Comparison of ENCODE assay signal across 9 mouse cellular contexts in the genomic region with DNA sequence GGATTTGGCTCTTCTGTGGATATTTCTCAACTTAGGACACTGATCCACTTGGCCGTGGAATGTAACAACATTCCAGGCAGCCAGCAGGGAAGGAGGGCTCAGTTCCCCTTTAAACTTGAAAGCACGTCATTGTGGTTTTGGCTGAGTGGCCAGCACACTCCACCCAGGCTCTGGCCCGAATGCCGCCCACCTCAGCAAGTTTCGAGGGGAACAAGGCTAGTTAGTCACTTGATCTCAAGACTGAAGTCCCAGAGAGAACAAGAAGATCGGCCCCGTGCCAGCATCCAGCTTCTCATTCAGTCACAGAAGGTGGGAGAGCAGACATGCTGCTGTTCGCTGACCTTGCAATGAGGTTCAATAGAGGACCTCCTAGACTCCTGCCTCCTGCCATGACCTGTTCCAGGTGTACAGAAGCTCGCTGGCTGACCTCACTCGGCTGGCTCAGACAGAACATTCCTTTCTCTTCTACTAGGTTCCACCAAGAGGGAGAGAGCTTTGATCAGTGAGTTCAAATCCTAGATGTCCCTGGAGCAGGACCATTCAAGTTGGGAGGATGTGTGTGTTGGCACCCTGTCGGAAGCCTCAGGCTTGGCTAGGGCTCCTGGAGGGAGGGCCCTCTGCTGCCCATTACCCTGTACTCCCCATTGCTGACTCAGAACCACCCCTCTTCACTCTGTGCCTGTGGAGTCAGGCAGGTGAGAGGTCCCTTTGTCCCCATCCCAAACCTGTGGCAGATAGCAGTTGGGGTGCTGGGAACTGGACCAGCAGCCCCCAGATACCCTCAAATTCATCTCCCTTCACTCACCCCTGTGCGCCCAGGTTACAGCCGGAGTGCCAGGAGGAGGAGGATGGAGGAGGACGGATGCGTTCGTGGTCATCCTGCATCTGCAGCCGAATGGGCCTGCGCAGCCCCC. TPM values are rescaled to one million over a fixed set of nuclear protein-coding genes. Genes with fewer than 3 reads are reported as not detected.
DNase-seq lines count a peak whose midpoint lies in the region; ATAC-seq and TF ChIP-seq lines count a peak whose summit lies in the region.
"Had no signal": no experiment of that assay in that cellular context is flagged by ENCODE, and none has a peak within 500 bp of the region (broad histone marks: within the 10 kb centered on the region; RNA-seq: fewer than 3 reads in every experiment).

No protein-coding gene starts in this region.

- TF ChIP-seq CTCF in thymus, adult 2 months (IDR thresholded peaks at IDR 0.05; ENCODE audit: borderline replicate concordance, control insufficient read depth, extremely low read depth, insufficient read depth, low read length, poor library complexity): no peak

- H3K4me2 ChIP-seq in limb, embryonic 13.5 days (replicated peaks): no peak overlapping the region
- no peak overlapping the region for H3K4me2 ChIP-seq in forebrain, embryonic 15.5 days (replicated peaks)
- H3K4me2 ChIP-seq: liver, embryonic 13.5 days had no signal

- 76% methylated on average over 18 of the region's 18 CpGs for WGBS in heart, embryonic 10.5 days
- 65% methylated on average over 18 of the region's 18 CpGs for WGBS in limb, embryonic 13.5 days
- 88% methylated on average over 18 of the region's 18 CpGs for WGBS in forebrain, embryonic 15.5 days
- 90% methylated on average over 18 of the region's 18 CpGs for WGBS in thymus, adult 2 months

- H3K9me3 ChIP-seq in heart, embryonic 10.5 days: no peaks in the 10 kb centered on the region
- H3K9me3 ChIP-seq in limb, embryonic 13.5 days: no peaks in the 10 kb centered on the region
- no peaks in the 10 kb centered on the region for H3K9me3 ChIP-seq in forebrain, embryonic 15.5 days
- H3K9me3 ChIP-seq: liver, embryonic 13.5 days had no signal

- no peak overlapping the region for H3K9ac ChIP-seq in limb, embryonic 13.5 days
- H3K9ac ChIP-seq in forebrain, embryonic 15.5 days (replicated peaks): no peak overlapping the region
- H3K9ac ChIP-seq: liver, embryonic 13.5 days had no signal

- TF ChIP-seq POLR2A in thymus, adult 2 months (IDR thresholded peaks at IDR 0.05; ENCODE audit: control insufficient read depth, extremely low read depth, insufficient read depth, low read length, poor library complexity): no peak

- H3K36me3 ChIP-seq in heart, embryonic 10.5 days: no peaks in the 10 kb centered on the region
- no peaks in the 10 kb centered on the region for H3K36me3 ChIP-seq in limb, embryonic 13.5 days
- H3K36me3 ChIP-seq in forebrain, embryonic 15.5 days: peaks cover 60% of the 10 kb centered on the region
- peaks cover 94% of the 10 kb centered on the region for H3K36me3 ChIP-seq in thymus, adult 2 months (ENCODE audit: control insufficient read depth, insufficient read depth, low read length)
- H3K36me3 ChIP-seq: liver, embryonic 13.5 days had no signal

- intact Hi-C loops in left cerebral cortex, postnatal 10 days (cut with DNase I): no loop called here
- intact Hi-C loops in left cerebral cortex, postnatal 36 days (cut with DNase I): no loop called here

- H3K27ac ChIP-seq in heart, embryonic 10.5 days: peak overlapping the region; percentile 48; the same call in 1 of the 2 replicates
- H3K27ac ChIP-seq in limb, embryonic 13.5 days: peak overlapping the region; percentile 59
- H3K27ac ChIP-seq in forebrain, embryonic 15.5 days (replicated peaks): no peak overlapping the region
- H3K27ac ChIP-seq in thymus, adult 2 months (ENCODE audit: control insufficient read depth, insufficient read depth, low read length): no peak overlapping the region
- H3K27ac ChIP-seq: liver, embryonic 13.5 days had no signal

- H3K27me3 ChIP-seq in heart, embryonic 10.5 days (ENCODE audit: insufficient read depth, poor library complexity, severe bottlenecking): no peaks in the 10 kb centered on the region
- H3K27me3 ChIP-seq in limb, embryonic 13.5 days: 0 out of 2 replicates have a peak, but pooled peaks cover 5% of the 10 kb centered on the region
- H3K27me3 ChIP-seq in forebrain, embryonic 15.5 days: no peaks in the 10 kb centered on the region
- H3K27me3 ChIP-seq in thymus, adult 2 months (ENCODE audit: control insufficient read depth, insufficient read depth, low read length): no peaks in the 10 kb centered on the region
- H3K27me3 ChIP-seq: liver, embryonic 13.5 days had no signal

- peak; percentile 76; the same call in 1 of the 2 replicates for ATAC-seq in limb, embryonic 13.5 days (ENCODE audit: low FRiP score, low read depth)
- ATAC-seq in forebrain, embryonic 15.5 days (replicated peaks): no peak

- peak; percentile 46 to 88 for DNase-seq in left cerebral cortex, postnatal 10 days (ENCODE audit: extremely low spot score in 1 of 2, low spot score in 2 of 2)
- DNase-seq in left cerebral cortex, postnatal 36 days (ENCODE audit: low spot score in 2 of 2): no peak
- peak; percentile 21 to 53 for DNase-seq in adrenal gland, postnatal 36 days
- DNase-seq in heart, embryonic 10.5 days (ENCODE audit: low spot score): no peak
- peak; percentile 38 for DNase-seq in right cerebral cortex, postnatal 25 days
- no peak for DNase-seq in thymus, adult 2 months
- DNase-seq: liver, embryonic 13.5 days had no signal

- H3K4me3 ChIP-seq in heart, embryonic 10.5 days: no peak overlapping the region
- H3K4me3 ChIP-seq in limb, embryonic 13.5 days: no peak overlapping the region
- no peak overlapping the region for H3K4me3 ChIP-seq in forebrain, embryonic 15.5 days
- H3K4me3 ChIP-seq in thymus, adult 2 months (ENCODE audit: control insufficient read depth, insufficient read depth, low read length): no peak overlapping the region
- H3K4me3 ChIP-seq: liver, embryonic 13.5 days had no signal

- peaks cover 16% of the 10 kb centered on the region for H3K4me1 ChIP-seq in heart, embryonic 10.5 days
- H3K4me1 ChIP-seq in limb, embryonic 13.5 days: peaks cover 57% of the 10 kb centered on the region
- H3K4me1 ChIP-seq in forebrain, embryonic 15.5 days: no peaks in the 10 kb centered on the region
- H3K4me1 ChIP-seq in thymus, adult 2 months (replicated peaks; ENCODE audit: control insufficient read depth, insufficient read depth, low read length): peaks cover 7% of the 10 kb centered on the region; the same call in 1 of the 2 replicates
- H3K4me1 ChIP-seq: liver, embryonic 13.5 days had no signal

RNA-seq across cellular contexts. Expression of gene Rassf2, which starts 23.2 kb away (rescaled TPM):
- 10 to 100 TPM; 28.0 to 30.4 TPM for total RNA-seq in left cerebral cortex, postnatal 10 days (2021)
- total RNA-seq in left cerebral cortex, postnatal 36 days (2021): 10 to 100 TPM; 38.3 to 41.0 TPM
- total RNA-seq in adrenal gland, postnatal 36 days (2021): 10 to 100 TPM in 1 of 2 experiments, 1 to 10 TPM in 1; 7.4 to 12.7 TPM
- polyA plus RNA-seq in heart, embryonic 10.5 days (2016; fragmentation: Nextera tagmentation; extraction: Ambion mirVana): 4.7 TPM in 2 replicates
- 7.0 and 9.5 TPM in 2 replicates for polyA plus RNA-seq in limb, embryonic 13.5 days (2015; fragmentation: Nextera tagmentation; extraction: Ambion mirVana)
- polyA plus RNA-seq in forebrain, embryonic 15.5 days (2015; fragmentation: Nextera tagmentation; extraction: Ambion mirVana): 26.2 and 26.8 TPM in 2 replicates
- polyA plus RNA-seq in thymus, adult 2 months (2012; rRNA removed): 110 and 111 TPM in 2 replicates

RNA-seq across cellular contexts. Expression of gene Prnd, which starts 56.2 kb away (rescaled TPM):
- 1 to 10 TPM; 4.2 to 5.0 TPM for total RNA-seq in left cerebral cortex, postnatal 10 days (2021)
- total RNA-seq in left cerebral cortex, postnatal 36 days (2021): under 1 TPM in 1 of 2 experiments, not detected in 1; 0.20 TPM
- under 1 TPM; 0.20 to 0.70 TPM for total RNA-seq in adrenal gland, postnatal 36 days (2021)
- 3.1 and 4.6 TPM in 2 replicates for polyA plus RNA-seq in heart, embryonic 10.5 days (2016; fragmentation: Nextera tagmentation; extraction: Ambion mirVana)
- polyA plus RNA-seq in limb, embryonic 13.5 days (2015; fragmentation: Nextera tagmentation; extraction: Ambion mirVana): 36.8 and 42.1 TPM in 2 replicates
- 10.0 and 12.4 TPM in 2 replicates for polyA plus RNA-seq in forebrain, embryonic 15.5 days (2015; fragmentation: Nextera tagmentation; extraction: Ambion mirVana)
- polyA plus RNA-seq in thymus, adult 2 months (2012; rRNA removed): 1.7 and 1.8 TPM in 2 replicates

Comparison
In these comparisons a context has a peak if more than half of its experiments do, and no peak if none do; other contexts are left out.
1. DNase-seq: peak in left cerebral cortex, postnatal 10 days (2 of 2), adrenal gland, postnatal 36 days (2 of 2) and right cerebral cortex, postnatal 25 days (single experiment); none in left cerebral cortex, postnatal 36 days (0 of 2), heart, embryonic 10.5 days (single experiment) and thymus, adult 2 months (single experiment).
2. H3K27ac ChIP-seq: peak in heart, embryonic 10.5 days (single experiment) and limb, embryonic 13.5 days (single experiment); none in forebrain, embryonic 15.5 days (single experiment) and thymus, adult 2 months (single experiment).